Mouse (Mus musculus) midbrain, embryonic 11.5 days (tissue): ENCODE measurements at regions not wholly inside any gene's neighbourhood (a gene's known extent, or its start where the extent isn't known, plus 50 kb on each side); places are given as distances from the start of the nearest gene placed in this dataset.

Source experiments
- ATAC-seq: fragments of 200-750 bp; cut with Nextera tagmentation; 2 replicates; pipeline ENCODE4 v1.8.0; 2017; ENCODE audit warnings: moderate TSS enrichment, moderate library complexity; ENCODE audit not compliant: low FRiP score
- DNase-seq: peaks from one replicate; pipeline ENCODE4 v3.0.0; 2015; ENCODE audit warnings: low spot score; ENCODE audit errors: missing footprints
- H3K27ac ChIP-seq: fragments of 300-500 bp; sonication (generic); 2 replicates; pipeline ENCODE4 v1.5.1; 2014; ENCODE audit warnings: low read depth, low read length
- H3K27me3 ChIP-seq: fragments of 300-500 bp; sonication (generic); 2 replicates; pipeline ENCODE4 v1.6.1; 2014; ENCODE audit warnings: mild to moderate bottlenecking, low read length, moderate library complexity, mixed read lengths; ENCODE audit not compliant: control insufficient read depth, insufficient read depth
- H3K36me3 ChIP-seq: fragments of 300-500 bp; sonication (generic); 2 replicates; pipeline ENCODE4 v1.6.1; 2014; ENCODE audit warnings: mild to moderate bottlenecking, low read length, moderate library complexity, mixed read lengths; ENCODE audit not compliant: control insufficient read depth, insufficient read depth
- H3K4me1 ChIP-seq: fragments of 300-500 bp; sonication (generic); 2 replicates; pipeline ENCODE4 v1.6.1; 2014; ENCODE audit warnings: low read length; ENCODE audit not compliant: control insufficient read depth, insufficient read depth
- H3K4me2 ChIP-seq: fragments of 300-500 bp; sonication (generic); 2 replicates; pipeline ENCODE4 v1.6.1; 2014; ENCODE audit warnings: mild to moderate bottlenecking, moderate library complexity
- H3K4me3 ChIP-seq: fragments of 300-500 bp; sonication (generic); 2 replicates; pipeline ENCODE4 v1.5.1; 2014; ENCODE audit warnings: low read depth, low read length
- H3K9ac ChIP-seq: fragments of 300-500 bp; sonication (generic); 2 replicates; pipeline ENCODE4 v1.6.1; 2014; ENCODE audit warnings: low read length
- H3K9me3 ChIP-seq: fragments of 300-500 bp; sonication (generic); 2 replicates; pipeline ENCODE4 v1.6.1; 2016; ENCODE audit warnings: low read length; ENCODE audit not compliant: control insufficient read depth
- WGBS: fragments of 180-500 bp; shearing (Covaris S2); extraction: QIAGEN DNeasy Blood & Tissue Kit; methylation state at CpG from one replicate; pipeline ENCODE4 v1.1.7; 2014; 5-methylcytosine and 5-hydroxymethylcytosine counted together

GRCm38 (mm10) chr3:38663670-38664494 lies 179.2 kb upstream of the Ankrd50 start:
- H3K27ac ChIP-seq, result peak overlapping the region; percentile 59
- ATAC-seq (peak; percentile 91), DNase-seq (peak; percentile 95)
- H3K4me3 ChIP-seq, result no peak overlapping the region
- no peaks in the 10 kb centered on the region for H3K27me3 ChIP-seq
- 29% methylated on average over 17 of the region's 17 CpGs for WGBS
- H3K9me3 ChIP-seq, result 0 out of 2 replicates have a peak, but pooled peaks cover 2% of the 10 kb centered on the region
- peaks cover 8% of the 10 kb centered on the region for H3K4me1 ChIP-seq
- H3K4me2 ChIP-seq, result no peak overlapping the region
- peak overlapping the region; percentile 22; the same call in 1 of the 2 replicates for H3K9ac ChIP-seq
- H3K36me3 ChIP-seq, result no peaks in the 10 kb centered on the region

DNA sequence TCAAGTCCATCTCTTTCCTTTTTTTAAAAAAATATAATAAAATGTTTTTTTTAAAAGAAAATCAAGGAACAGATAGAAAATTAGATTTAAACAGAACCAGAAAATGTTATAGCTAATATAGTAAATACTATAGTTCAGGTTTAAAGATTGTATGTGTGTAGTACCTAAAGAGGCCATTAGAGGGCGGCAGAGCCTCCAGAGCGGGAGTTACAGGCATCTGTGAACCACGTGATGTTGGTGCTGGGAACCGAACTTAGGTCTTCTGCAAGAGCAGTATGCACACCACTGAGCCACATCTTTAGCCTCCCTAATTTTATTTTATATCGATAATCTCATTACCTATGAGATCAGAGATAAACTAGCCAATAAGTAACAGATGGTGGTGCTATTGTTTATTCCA lies 178.4 kb upstream of the Ankrd50 start:
- peaks cover 8% of the 10 kb centered on the region for H3K4me1 ChIP-seq
- no peak overlapping the region for H3K4me3 ChIP-seq
- H3K9me3 ChIP-seq, result 0 out of 2 replicates have a peak, but pooled peaks cover 2% of the 10 kb centered on the region
- DNase-seq (no peak), ATAC-seq (0 out of 2 replicates have a peak, but pooled peaks have one; percentile 3)
- H3K9ac ChIP-seq, result no peak overlapping the region
- no peak overlapping the region for H3K27ac ChIP-seq
- 61% methylated on average over 5 of the region's 5 CpGs for WGBS
- H3K27me3 ChIP-seq, result no peaks in the 10 kb centered on the region
- H3K36me3 ChIP-seq, result no peaks in the 10 kb centered on the region
- no peak overlapping the region for H3K4me2 ChIP-seq

- Histone ChIP-seq H3K9me3 (no peaks in the 10 kb centered on the region), H3K4me1 (no peaks in the 10 kb centered on the region), H3K4me3 (no peak overlapping the region), H3K27ac (no peak overlapping the region), H3K9ac (no peak overlapping the region), H3K36me3 (no peaks in the 10 kb centered on the region), H3K4me2 (no peak overlapping the region), H3K27me3 (no peaks in the 10 kb centered on the region)
- ATAC-seq (no peak), DNase-seq (no peak)
- 73% methylated on average over 1 of the region's 1 CpGs for WGBS
Measured at GRCm38 (mm10) chr3:38656790-38657189, 172.1 kb upstream of the Ankrd50 start.

GRCm38 (mm10) chr3:38653928-38654327 lies 169.3 kb upstream of the Ankrd50 start:
- no peak overlapping the region for H3K4me3 ChIP-seq
- ATAC-seq, result no peak
- WGBS, result 76% methylated on average over 4 of the region's 4 CpGs
- H3K36me3 ChIP-seq, result no peaks in the 10 kb centered on the region
- no peaks in the 10 kb centered on the region for H3K4me1 ChIP-seq
- H3K9me3 ChIP-seq, result no peaks in the 10 kb centered on the region
- H3K27me3 ChIP-seq, result no peaks in the 10 kb centered on the region
- no peak overlapping the region for H3K27ac ChIP-seq
- no peak overlapping the region for H3K9ac ChIP-seq
- DNase-seq, result no peak
- no peak overlapping the region for H3K4me2 ChIP-seq

- DNase-seq (no peak), ATAC-seq (no peak)
- no peaks in the 10 kb centered on the region for H3K9me3 ChIP-seq
- no peaks in the 10 kb centered on the region for H3K27me3 ChIP-seq
- 51% methylated on average over 5 of the region's 5 CpGs for WGBS
- H3K27ac ChIP-seq, result no peak overlapping the region
- H3K4me2 ChIP-seq, result no peak overlapping the region
- H3K36me3 ChIP-seq, result no peaks in the 10 kb centered on the region
- H3K4me3 ChIP-seq, result no peak overlapping the region
- no peak overlapping the region for H3K9ac ChIP-seq
- H3K4me1 ChIP-seq, result no peaks in the 10 kb centered on the region
Measured at GRCm38 (mm10) chr3:38652985-38653685, 168.5 kb upstream of the Ankrd50 start.

DNA sequence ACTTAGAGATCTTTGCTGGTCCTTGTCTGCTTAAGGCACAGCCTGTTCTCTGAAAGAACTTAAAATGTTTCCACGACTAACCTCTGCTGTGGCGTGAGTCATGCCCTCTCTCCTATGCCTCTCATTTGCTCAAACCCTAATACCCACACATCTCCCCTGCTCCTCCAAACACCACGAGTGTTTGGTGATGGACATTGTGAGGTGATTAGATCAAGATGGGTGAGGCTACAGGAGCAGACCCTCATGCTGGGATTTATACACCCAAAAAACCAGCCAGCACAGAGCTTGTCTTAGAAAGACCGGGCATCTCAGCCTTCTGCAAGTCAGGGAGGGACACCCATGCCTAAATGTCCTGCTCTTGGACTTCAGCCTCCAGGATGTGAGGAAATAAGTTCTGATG lies 165.5 kb upstream of the Ankrd50 start:
- Histone ChIP-seq H3K27ac (no peak overlapping the region), H3K4me3 (no peak overlapping the region), H3K9ac (no peak overlapping the region), H3K27me3 (no peaks in the 10 kb centered on the region), H3K36me3 (no peaks in the 10 kb centered on the region), H3K9me3 (no peaks in the 10 kb centered on the region), H3K4me2 (no peak overlapping the region), H3K4me1 (no peaks in the 10 kb centered on the region)
- WGBS, result 83% methylated on average over 4 of the region's 4 CpGs
- ATAC-seq, result no peak
- DNase-seq, result no peak

DNA sequence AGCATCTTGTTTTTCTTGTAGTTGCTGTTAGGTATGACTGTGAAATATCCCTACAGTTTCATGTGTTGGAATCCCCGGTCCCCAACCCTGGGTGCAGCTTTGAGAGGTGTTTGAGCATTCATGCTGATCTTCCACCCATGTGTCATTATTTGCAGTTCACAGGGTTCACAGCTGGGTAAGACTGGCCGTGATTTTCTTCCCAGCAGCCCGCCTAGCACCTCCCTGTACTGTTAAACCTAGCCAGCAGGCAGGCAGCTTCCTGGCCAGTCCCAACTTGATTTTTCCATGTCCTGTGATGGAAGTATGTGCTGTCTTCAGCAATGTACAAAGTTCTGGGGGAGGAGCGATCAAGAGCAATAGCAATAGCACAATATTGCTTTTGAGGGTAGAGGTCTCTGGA lies 164.0 kb upstream of the Ankrd50 start:
- DNase-seq (peak; percentile 60), ATAC-seq (no peak)
- Histone ChIP-seq H3K27me3 (no peaks in the 10 kb centered on the region), H3K9ac (no peak overlapping the region), H3K27ac (no peak overlapping the region), H3K36me3 (no peaks in the 10 kb centered on the region), H3K4me2 (no peak overlapping the region), H3K4me3 (no peak overlapping the region), H3K4me1 (no peaks in the 10 kb centered on the region), H3K9me3 (no peaks in the 10 kb centered on the region)
- 81% methylated on average over 4 of the region's 4 CpGs for WGBS

GRCm38 (mm10) chr3:38647737-38648330 lies 163.2 kb upstream of the Ankrd50 start:
- 87% methylated on average over 7 of the region's 7 CpGs for WGBS
- no peak overlapping the region for H3K9ac ChIP-seq

GRCm38 (mm10) chr3:38641733-38642132 lies 157.1 kb upstream of the Ankrd50 start:
- WGBS, result 87% methylated on average over 1 of the region's 1 CpGs
- H3K9ac ChIP-seq, result no peak overlapping the region
- H3K36me3 ChIP-seq, result no peaks in the 10 kb centered on the region
- no peak overlapping the region for H3K4me2 ChIP-seq
- H3K9me3 ChIP-seq, result no peaks in the 10 kb centered on the region
- no peak for ATAC-seq
- H3K27me3 ChIP-seq, result no peaks in the 10 kb centered on the region
- no peaks in the 10 kb centered on the region for H3K4me1 ChIP-seq
- peak; percentile 17 for DNase-seq
- no peak overlapping the region for H3K4me3 ChIP-seq
- H3K27ac ChIP-seq, result no peak overlapping the region

More at GRCm38 (mm10) chr3:38647737-38648330, 163.2 kb upstream of the Ankrd50 start:
- H3K9me3 ChIP-seq, result no peaks in the 10 kb centered on the region
- no peak overlapping the region for H3K4me2 ChIP-seq
- H3K27ac ChIP-seq, result no peak overlapping the region
- no peaks in the 10 kb centered on the region for H3K36me3 ChIP-seq
- H3K27me3 ChIP-seq, result no peaks in the 10 kb centered on the region
- H3K4me3 ChIP-seq, result no peak overlapping the region
- ATAC-seq (no peak), DNase-seq (no peak)
- H3K4me1 ChIP-seq, result no peaks in the 10 kb centered on the region
